Mouse (Mus musculus): ENCODE data around the gene Prcd. TPM values are rescaled to one million over a fixed set of nuclear protein-coding genes. Genes with fewer than 3 reads are reported as not detected.
"Not testable (repeated sequence)": the region's sequence is repeated elsewhere in the genome, so short reads cannot be mapped to it uniquely, and the experiment has no call there.

Prcd gene
- 0.23 and 0.67 TPM in 2 replicates for polyA plus RNA-seq (2014; fragmentation: Nextera tagmentation; extraction: Ambion mirVana)

DNA sequence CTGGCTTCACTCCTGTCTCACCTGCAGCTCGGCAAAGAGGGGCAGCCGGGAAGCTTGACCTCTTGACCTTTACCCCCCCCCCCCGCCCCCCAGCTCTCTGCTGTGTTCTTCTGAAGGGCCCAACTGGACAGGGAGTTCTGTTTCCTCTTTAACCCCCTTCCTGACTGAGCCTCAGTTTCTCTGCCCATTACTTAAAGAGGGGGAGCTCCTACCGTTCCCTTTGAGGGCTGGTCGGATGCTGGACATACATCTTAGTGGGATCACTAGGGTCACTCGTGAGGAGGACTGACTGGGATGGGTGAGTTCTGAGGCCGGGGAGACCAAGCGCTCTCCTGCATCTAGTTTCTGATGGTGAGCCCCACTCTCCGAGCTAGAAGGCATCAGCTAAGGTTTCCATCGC, at the start of gene Prcd:
Gene Prcd (plus strand): TSS at position 301 of the 400 bp plus-strand sequence.
- H3K4me2 ChIP-seq (ENCODE audit: low read depth, low read length, severe bottlenecking): peak within 1 kb of the TSS; percentile 92
- H3K27me3 ChIP-seq (ENCODE audit: control insufficient read depth, insufficient read depth, low read length): peaks cover 28% of the 10 kb centered on the region
- DNase-seq (ENCODE audit: low spot score) (no peak), ATAC-seq (replicated peaks; ENCODE audit: low FRiP score) (no peak)
- no peaks in the 10 kb centered on the region for H3K9me3 ChIP-seq (ENCODE audit: control insufficient read depth, low read length)
- H3K36me3 ChIP-seq (ENCODE audit: control insufficient read depth, insufficient read depth, low read length): no peaks in the 10 kb centered on the region
- no peak within 1 kb of the TSS for H3K27ac ChIP-seq (ENCODE audit: low read depth, low read length)
- WGBS: 4% methylated on average over 10 of the region's 10 CpGs
- peak within 1 kb of the TSS; percentile 60 for H3K9ac ChIP-seq (ENCODE audit: low read length)
- peak within 1 kb of the TSS; percentile 46 for H3K4me3 ChIP-seq (ENCODE audit: low read depth, low read length)
- peaks cover 19% of the 10 kb centered on the region for H3K4me1 ChIP-seq (replicated peaks; ENCODE audit: control insufficient read depth, insufficient read depth, low read length)

DNA sequence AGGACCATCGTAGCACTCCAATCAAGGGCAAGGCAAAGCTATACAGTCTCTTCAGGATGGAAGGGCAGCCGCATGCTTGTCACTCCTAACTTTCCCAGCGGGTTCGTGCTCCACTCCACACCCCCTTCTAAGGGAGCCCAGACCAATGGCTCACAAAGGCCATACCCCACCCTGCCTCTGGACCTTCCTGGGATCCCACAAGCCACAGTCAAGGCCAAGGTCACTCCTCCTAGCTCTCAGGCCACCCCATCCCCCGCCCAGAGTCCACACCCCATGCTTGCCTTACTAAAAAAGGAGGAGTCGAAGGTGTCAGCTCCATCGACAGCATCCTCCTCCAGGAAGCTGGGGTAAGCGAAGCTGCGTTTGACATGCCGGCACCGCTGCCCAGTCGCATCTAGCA, 49.2 kb upstream of the Prcd start:
- H3K4me1 ChIP-seq (replicated peaks; ENCODE audit: control insufficient read depth, insufficient read depth, low read length): no peaks in the 10 kb centered on the region
- H3K4me2 ChIP-seq (ENCODE audit: low read depth, low read length, severe bottlenecking): no peak overlapping the region
- no peak overlapping the region for H3K4me3 ChIP-seq (ENCODE audit: low read depth, low read length)
- 95% methylated on average over 12 of the region's 12 CpGs for WGBS
- H3K27ac ChIP-seq (ENCODE audit: low read depth, low read length): no peak overlapping the region
- DNase-seq (ENCODE audit: low spot score) (no peak), ATAC-seq (replicated peaks; ENCODE audit: low FRiP score) (no peak)
- H3K9me3 ChIP-seq (ENCODE audit: control insufficient read depth, low read length): no peaks in the 10 kb centered on the region
- H3K36me3 ChIP-seq (ENCODE audit: control insufficient read depth, insufficient read depth, low read length): no peaks in the 10 kb centered on the region
- no peak overlapping the region for H3K9ac ChIP-seq (ENCODE audit: low read length)
- no peaks in the 10 kb centered on the region for H3K27me3 ChIP-seq (ENCODE audit: control insufficient read depth, insufficient read depth, low read length)

DNA sequence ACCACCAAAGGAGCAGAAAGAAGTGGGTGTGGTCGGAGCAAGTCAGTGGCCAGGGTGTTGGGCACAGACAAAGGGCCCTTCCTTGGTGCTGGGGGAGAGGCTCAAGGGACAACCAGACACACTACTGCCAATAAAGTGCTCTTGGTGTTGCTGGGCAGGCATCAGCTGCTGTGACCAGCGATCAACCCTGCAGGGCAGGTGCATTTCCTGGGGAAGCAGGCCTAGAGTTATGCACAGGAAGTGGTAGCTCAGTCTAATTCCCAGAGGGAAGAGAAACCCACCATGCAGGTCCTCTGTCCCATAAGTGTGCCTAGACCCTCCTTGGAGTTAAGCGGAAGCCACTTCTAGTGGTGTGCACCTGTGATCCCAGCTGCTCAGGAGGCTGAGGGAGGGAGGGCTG, 45.6 kb upstream of the Prcd start:
- Histone ChIP-seq H3K9ac (ENCODE audit: low read length) (no peak overlapping the region), H3K4me1 (replicated peaks; ENCODE audit: control insufficient read depth, insufficient read depth, low read length) (no peaks in the 10 kb centered on the region), H3K27ac (ENCODE audit: low read depth, low read length) (no peak overlapping the region), H3K36me3 (ENCODE audit: control insufficient read depth, insufficient read depth, low read length) (no peaks in the 10 kb centered on the region), H3K27me3 (ENCODE audit: control insufficient read depth, insufficient read depth, low read length) (no peaks in the 10 kb centered on the region), H3K9me3 (ENCODE audit: control insufficient read depth, low read length) (no peaks in the 10 kb centered on the region), H3K4me3 (ENCODE audit: low read depth, low read length) (no peak overlapping the region), H3K4me2 (ENCODE audit: low read depth, low read length, severe bottlenecking) (no peak overlapping the region)
- 87% methylated on average over 3 of the region's 3 CpGs for WGBS
- ATAC-seq (replicated peaks; ENCODE audit: low FRiP score) (no peak), DNase-seq (ENCODE audit: low spot score) (no peak)

DNA sequence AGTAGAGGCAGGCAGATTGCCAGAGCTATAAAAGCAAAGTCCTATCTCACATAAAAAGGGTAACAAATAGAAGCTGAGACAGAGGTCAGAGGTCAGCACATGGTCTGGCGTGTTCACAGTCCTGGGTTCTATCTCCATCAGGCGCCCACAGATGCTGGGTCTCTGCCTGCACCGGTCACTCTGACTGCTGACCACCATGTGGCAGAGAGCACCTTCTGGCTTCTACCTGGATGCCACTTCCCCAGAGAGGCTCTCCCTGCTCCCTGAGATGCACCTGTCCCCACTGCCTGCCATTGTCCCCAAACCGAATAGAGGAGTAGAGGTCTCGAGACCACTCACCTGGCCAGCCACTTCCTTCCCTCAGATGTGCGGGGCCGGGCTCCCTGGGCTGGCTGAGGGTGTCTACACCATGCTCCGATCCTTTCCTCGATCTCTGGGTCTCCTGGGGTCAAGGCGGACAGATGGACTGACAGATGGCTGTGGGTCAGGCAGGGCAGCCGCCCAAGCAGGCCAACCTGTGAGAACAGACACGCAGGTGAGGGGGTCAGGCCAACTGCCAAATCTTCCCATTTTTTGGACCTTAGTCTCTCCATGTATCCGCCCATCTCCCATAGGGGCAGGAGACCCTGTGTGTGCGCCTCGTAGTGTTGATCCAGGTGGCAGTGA, 43.2 kb upstream of the Prcd start:
- H3K9ac ChIP-seq (ENCODE audit: low read length): no peak overlapping the region
- H3K27ac ChIP-seq (ENCODE audit: low read depth, low read length): no peak overlapping the region
- WGBS: 85% methylated on average over 15 of the region's 15 CpGs

DNA sequence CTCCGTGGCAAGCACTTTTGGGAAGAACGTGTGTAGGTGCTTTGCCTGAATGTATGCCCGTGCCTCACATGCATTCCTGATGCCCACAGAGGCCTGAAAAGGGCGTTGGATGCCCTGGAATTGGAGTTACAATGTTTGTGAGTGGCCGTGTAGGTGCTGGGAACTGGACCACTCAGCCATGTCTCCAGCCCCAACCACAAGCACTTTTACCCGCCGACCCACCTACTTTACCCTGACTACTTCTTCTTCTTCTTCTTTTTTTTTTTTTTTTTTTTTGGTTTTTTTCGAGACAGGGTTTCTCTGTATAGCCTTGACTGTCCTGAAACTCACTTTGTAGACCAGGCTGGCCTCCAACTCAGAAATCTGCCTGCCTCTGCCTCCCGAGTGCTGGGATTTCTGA, 42.2 kb upstream of the Prcd start:
- not testable (repeated sequence) for H3K27ac ChIP-seq (ENCODE audit: low read depth, low read length); DNase-seq (ENCODE audit: low spot score); H3K9me3 ChIP-seq (ENCODE audit: control insufficient read depth, low read length); ATAC-seq (replicated peaks; ENCODE audit: low FRiP score); H3K27me3 ChIP-seq (ENCODE audit: control insufficient read depth, insufficient read depth, low read length); H3K4me2 ChIP-seq (ENCODE audit: low read depth, low read length, severe bottlenecking); H3K36me3 ChIP-seq (ENCODE audit: control insufficient read depth, insufficient read depth, low read length); H3K4me1 ChIP-seq (replicated peaks; ENCODE audit: control insufficient read depth, insufficient read depth, low read length); H3K9ac ChIP-seq (ENCODE audit: low read length); H3K4me3 ChIP-seq (ENCODE audit: low read depth, low read length)
- 90% methylated on average over 9 of the region's 9 CpGs for WGBS

More for the DNA sequence above, 43.2 kb upstream of the Prcd start:
- ATAC-seq (replicated peaks; ENCODE audit: low FRiP score) (no peak), DNase-seq (ENCODE audit: low spot score) (no peak)
- Histone ChIP-seq H3K4me1 (replicated peaks; ENCODE audit: control insufficient read depth, insufficient read depth, low read length) (no peaks in the 10 kb centered on the region), H3K9me3 (ENCODE audit: control insufficient read depth, low read length) (no peaks in the 10 kb centered on the region), H3K4me3 (ENCODE audit: low read depth, low read length) (no peak overlapping the region), H3K27me3 (ENCODE audit: control insufficient read depth, insufficient read depth, low read length) (no peaks in the 10 kb centered on the region), H3K36me3 (ENCODE audit: control insufficient read depth, insufficient read depth, low read length) (no peaks in the 10 kb centered on the region), H3K4me2 (ENCODE audit: low read depth, low read length, severe bottlenecking) (no peak overlapping the region)

DNA sequence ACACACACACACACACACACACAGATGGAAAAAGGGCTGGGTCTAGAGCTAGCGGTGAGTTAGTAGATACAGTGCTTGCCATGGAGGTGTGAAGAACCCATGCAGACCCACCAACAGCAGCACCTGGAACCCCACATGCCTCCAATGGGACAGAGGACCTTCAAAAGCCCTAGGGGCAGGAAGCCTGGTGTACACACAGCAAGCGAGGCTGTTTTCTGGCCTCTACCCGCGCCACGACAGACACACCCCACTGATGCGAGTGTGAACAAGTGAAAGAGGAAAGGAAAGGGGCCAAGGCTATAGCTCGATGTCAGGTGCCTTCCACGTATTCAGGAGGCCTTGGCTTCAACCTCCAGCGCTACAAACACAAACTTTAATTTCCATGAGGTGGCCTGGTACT, 41.5 kb upstream of the Prcd start:
- no peak overlapping the region for H3K27ac ChIP-seq (ENCODE audit: low read depth, low read length)
- 0 out of 2 replicates have a peak, but pooled peaks cover 1% of the 10 kb centered on the region for H3K4me1 ChIP-seq (replicated peaks; ENCODE audit: control insufficient read depth, insufficient read depth, low read length)

DNA sequence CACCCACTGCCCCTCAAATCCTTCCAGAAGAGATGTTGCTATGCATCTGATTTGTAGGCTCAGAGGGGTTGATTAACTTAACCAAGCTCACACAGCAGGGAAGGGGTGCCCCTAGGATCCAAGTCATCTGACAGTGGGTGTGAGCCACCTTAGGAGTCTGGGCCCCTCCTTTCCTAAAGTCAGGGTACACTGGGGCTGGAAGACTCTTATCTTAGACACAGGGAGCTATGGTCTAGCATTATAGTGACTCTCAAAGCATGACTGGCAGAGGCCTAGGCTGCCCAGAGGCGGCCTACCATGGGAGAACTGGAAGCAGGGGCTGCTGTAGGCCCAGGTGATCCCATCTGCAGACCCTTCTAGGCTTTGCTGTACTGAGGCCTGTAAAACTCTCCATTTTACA, 40.8 kb upstream of the Prcd start:
- H3K4me2 ChIP-seq (ENCODE audit: low read depth, low read length, severe bottlenecking): no peak overlapping the region
- H3K4me3 ChIP-seq (ENCODE audit: low read depth, low read length): no peak overlapping the region
- no peak for DNase-seq (ENCODE audit: low spot score)
- no peaks in the 10 kb centered on the region for H3K27me3 ChIP-seq (ENCODE audit: control insufficient read depth, insufficient read depth, low read length)
- H3K27ac ChIP-seq (ENCODE audit: low read depth, low read length): no peak overlapping the region
- H3K9ac ChIP-seq (ENCODE audit: low read length): no peak overlapping the region
- no peak for ATAC-seq (replicated peaks; ENCODE audit: low FRiP score)
- no peaks in the 10 kb centered on the region for H3K9me3 ChIP-seq (ENCODE audit: control insufficient read depth, low read length)
- H3K4me1 ChIP-seq (replicated peaks; ENCODE audit: control insufficient read depth, insufficient read depth, low read length): 0 out of 2 replicates have a peak, but pooled peaks cover 1% of the 10 kb centered on the region
- WGBS: 100% methylated on average over 1 of the region's 1 CpGs
- no peaks in the 10 kb centered on the region for H3K36me3 ChIP-seq (ENCODE audit: control insufficient read depth, insufficient read depth, low read length)

More for the DNA sequence above, 41.5 kb upstream of the Prcd start:
- H3K4me3 ChIP-seq (ENCODE audit: low read depth, low read length): no peak overlapping the region
- no peak overlapping the region for H3K9ac ChIP-seq (ENCODE audit: low read length)
- H3K36me3 ChIP-seq (ENCODE audit: control insufficient read depth, insufficient read depth, low read length): no peaks in the 10 kb centered on the region
- ATAC-seq (replicated peaks; ENCODE audit: low FRiP score) (no peak), DNase-seq (ENCODE audit: low spot score) (no peak)
- no peaks in the 10 kb centered on the region for H3K27me3 ChIP-seq (ENCODE audit: control insufficient read depth, insufficient read depth, low read length)
- no peak overlapping the region for H3K4me2 ChIP-seq (ENCODE audit: low read depth, low read length, severe bottlenecking)
- no peaks in the 10 kb centered on the region for H3K9me3 ChIP-seq (ENCODE audit: control insufficient read depth, low read length)
- 95% methylated on average over 9 of the region's 9 CpGs for WGBS

DNA sequence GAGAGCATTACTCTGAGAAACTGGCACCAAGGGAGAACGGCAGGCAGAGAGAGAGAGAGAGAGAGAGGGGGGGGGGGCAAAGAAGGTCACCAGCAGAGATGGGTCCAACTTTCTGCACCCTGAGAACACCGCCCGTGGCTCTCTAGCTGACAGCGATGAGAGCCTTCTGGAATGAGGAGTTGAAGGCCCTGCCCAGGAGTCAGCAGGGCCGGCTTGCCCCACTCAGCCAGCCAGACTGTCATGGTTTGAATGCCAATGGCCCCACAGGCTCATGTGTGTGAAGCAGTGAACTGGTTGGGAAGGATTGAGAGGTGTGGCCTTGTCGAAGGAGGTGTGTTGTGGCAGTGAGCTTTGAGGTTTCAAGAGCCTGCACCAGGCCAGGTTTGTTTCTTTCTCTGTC, 40.1 kb upstream of the Prcd start:
- H3K4me3 ChIP-seq (ENCODE audit: low read depth, low read length): no peak overlapping the region
- H3K27me3 ChIP-seq (ENCODE audit: control insufficient read depth, insufficient read depth, low read length): no peaks in the 10 kb centered on the region
- H3K4me1 ChIP-seq (replicated peaks; ENCODE audit: control insufficient read depth, insufficient read depth, low read length): 0 out of 2 replicates have a peak, but pooled peaks cover 1% of the 10 kb centered on the region
- 94% methylated on average over 6 of the region's 6 CpGs for WGBS
- H3K9ac ChIP-seq (ENCODE audit: low read length): no peak overlapping the region
- H3K27ac ChIP-seq (ENCODE audit: low read depth, low read length): no peak overlapping the region
- DNase-seq (ENCODE audit: low spot score): no peak
- H3K4me2 ChIP-seq (ENCODE audit: low read depth, low read length, severe bottlenecking): no peak overlapping the region
- H3K9me3 ChIP-seq (ENCODE audit: control insufficient read depth, low read length): no peaks in the 10 kb centered on the region
- no peaks in the 10 kb centered on the region for H3K36me3 ChIP-seq (ENCODE audit: control insufficient read depth, insufficient read depth, low read length)
- no peak for ATAC-seq (replicated peaks; ENCODE audit: low FRiP score)

All from forebrain, embryonic 11.5 days (tissue).